Mouse (Mus musculus) liver, postnatal 0 days (tissue): ENCODE measurements around the gene Cacnb1. TPM values are rescaled to one million over a fixed set of nuclear protein-coding genes. Genes with fewer than 3 reads are reported as not detected.

Experiments
- ATAC-seq: fragments of 200-750 bp; cut with Nextera tagmentation; 2 replicates; pipeline ENCODE4 v1.8.0; 2017; ENCODE audit warnings: mild to moderate bottlenecking, moderate library complexity
- DNase-seq: peaks from one replicate; pipeline ENCODE4 v3.0.0-alpha.2; 2016
- H3K27ac ChIP-seq: fragments of 300-500 bp; sonication (generic); 2 replicates; pipeline ENCODE4 v1.5.1; 2014; ENCODE audit warnings: antibody characterized with exemption, moderate library complexity, mild to moderate bottlenecking, low read depth
- H3K27me3 ChIP-seq: fragments of 300-500 bp; sonication (generic); 2 replicates; pipeline ENCODE4 v1.6.1; 2014; ENCODE audit warnings: low read length, control low read depth, mixed read lengths; ENCODE audit not compliant: insufficient read depth
- H3K36me3 ChIP-seq: fragments of 300-500 bp; sonication (generic); replicated peaks from 2 replicates; pipeline ENCODE4 v1.6.1; 2014; ENCODE audit warnings: mild to moderate bottlenecking, control low read depth, low read length, moderate library complexity, mixed read lengths; ENCODE audit not compliant: insufficient read depth
- H3K4me1 ChIP-seq: fragments of 300-500 bp; sonication (generic); 2 replicates; pipeline ENCODE4 v1.6.1; 2014; ENCODE audit warnings: antibody characterized with exemption, mild to moderate bottlenecking, control low read depth; ENCODE audit not compliant: insufficient read depth
- H3K4me2 ChIP-seq: fragments of 300-500 bp; sonication (generic); 2 replicates; pipeline ENCODE4 v1.6.1; 2014; ENCODE audit warnings: low read depth, mild to moderate bottlenecking, low read length, moderate library complexity, mixed read lengths
- H3K4me3 ChIP-seq: fragments of 300-500 bp; sonication (generic); 2 replicates; pipeline ENCODE4 v1.5.1; 2014; ENCODE audit warnings: low read depth, low read length
- H3K9ac ChIP-seq: fragments of 300-500 bp; sonication (generic); replicated peaks from 2 replicates; pipeline ENCODE4 v1.6.1; 2014; ENCODE audit warnings: mild to moderate bottlenecking, moderate library complexity
- H3K9me3 ChIP-seq: fragments of 300-500 bp; sonication (generic); 2 replicates; pipeline ENCODE4 v1.6.1; 2016; ENCODE audit warnings: mild to moderate bottlenecking, control low read depth, low read length, mixed read lengths
- CTCF ChIP-seq: sonication (generic); IDR thresholded peaks from 2 replicates; pipeline ENCODE4 v1.5.1; 2016; ENCODE audit warnings: antibody characterized with exemption, low read depth
- EP300 ChIP-seq: IDR thresholded peaks from 2 replicates; pipeline ENCODE4 v1.6.1; 2016; ENCODE audit warnings: antibody characterized with exemption, low read depth, mild to moderate bottlenecking
- WGBS: fragments of 180-500 bp; shearing (Covaris S2); extraction: QIAGEN DNeasy Blood & Tissue Kit; methylation state at CpG from one replicate; pipeline ENCODE4 v1.1.7; 2014; ENCODE audit not compliant: insufficient replicate concordance; 5-methylcytosine and 5-hydroxymethylcytosine counted together
- microRNA-seq: library from miRNA; unstranded; fragments of <30 nt; microRNA quantifications from one replicate; pipeline ENCODE4, GENCODE M21; 2016
- polyA plus RNA-seq: library from polyadenylated mRNA; unstranded; fragments of >200 nt; fragmentation: Nextera tagmentation; extraction: Ambion mirVana; gene quantifications from 2 replicates; pipeline ENCODE4 v1.2.1, GENCODE M21; 2015

Cacnb1 gene
- polyA plus RNA-seq, 1 experiment from 2014 or later = 0.23 TPM

DNA sequence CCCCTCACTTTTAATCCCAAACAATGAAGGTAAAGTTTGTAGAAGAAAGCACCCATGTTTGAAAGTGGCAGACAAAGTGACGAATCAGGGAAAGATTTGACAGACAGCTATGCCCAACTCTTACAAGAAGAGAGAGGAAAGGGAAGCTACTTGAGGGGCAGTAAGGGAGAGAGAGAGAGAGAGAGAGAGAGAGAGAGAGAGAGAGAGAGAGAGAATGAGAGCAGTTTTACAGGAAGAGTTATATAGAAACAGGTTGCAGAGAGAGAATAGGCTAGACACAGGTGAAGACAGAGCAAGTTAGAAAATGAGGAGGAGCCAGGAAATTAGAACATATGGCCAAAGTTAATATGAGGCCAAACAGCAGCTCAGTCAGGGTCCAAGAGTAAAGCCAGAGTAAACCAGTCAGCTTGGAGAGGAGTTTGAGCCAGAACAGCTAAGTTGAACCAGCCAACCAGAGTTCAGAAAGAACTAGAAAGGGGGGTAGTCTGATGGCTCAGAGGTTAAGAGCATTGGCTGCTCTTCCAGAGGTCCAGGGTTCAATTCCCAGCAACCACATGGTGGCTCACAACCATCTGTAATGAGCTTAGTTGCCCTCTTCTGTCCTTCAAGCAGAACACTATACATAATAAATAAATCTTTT lies 70.3 kb downstream of the Cacnb1 start:
- Histone ChIP-seq H3K4me2 (no peak overlapping the region), H3K9ac (no peak overlapping the region), H3K4me3 (no peak overlapping the region), H3K27ac (no peak overlapping the region), H3K4me1 (peaks cover 12% of the 10 kb centered on the region), H3K9me3 (no peaks in the 10 kb centered on the region), H3K36me3 (no peaks in the 10 kb centered on the region), H3K27me3 (no peaks in the 10 kb centered on the region)
- no peak for TF ChIP-seq EP300
- TF ChIP-seq CTCF = no peak
- WGBS = 78% methylated on average over 1 of the region's 1 CpGs
- no peak for ATAC-seq
- no peak for DNase-seq

Small RNA genes within 50 kb of the gene (microRNA-seq; reads per million reads assigned to microRNA genes)
- gene Gm27597 = not detected

Other genes with a start within 250 kb of the Cacnb1 start
- gene 1700001P01Rik, start 247.1 kb downstream of the Cacnb1 start, polyA plus RNA-seq = not detected in 2 replicates
- gene Rpl23, start 240.6 kb downstream of the Cacnb1 start, polyA plus RNA-seq = 409 and 433 TPM in 2 replicates
- gene Lasp1, start 224.0 kb downstream of the Cacnb1 start, polyA plus RNA-seq = 30.0 and 32.2 TPM in 2 replicates
- gene B230217C12Rik, start 182.3 kb downstream of the Cacnb1 start, polyA plus RNA-seq = 0.25 and 0.28 TPM in 2 replicates
- gene Fbxo47, start 138.9 kb downstream of the Cacnb1 start, polyA plus RNA-seq = 0.26 and 0.27 TPM in 2 replicates
- gene Plxdc1, start 36.6 kb downstream of the Cacnb1 start, polyA plus RNA-seq = 0.75 TPM in 2 replicates
- 9.9 and 10.0 TPM in 2 replicates for gene Arl5c, start 26.9 kb downstream of the Cacnb1 start, polyA plus RNA-seq
- 568 TPM in 2 replicates for gene Rpl19, start 3.7 kb upstream of the Cacnb1 start, polyA plus RNA-seq
- gene Stac2, start 30.4 kb upstream of the Cacnb1 start, polyA plus RNA-seq = 0.07 and 0.13 TPM in 2 replicates
- gene Fbxl20, start 127.4 kb upstream of the Cacnb1 start, polyA plus RNA-seq = 4.9 and 6.3 TPM in 2 replicates
- gene Med1, start 170.3 kb upstream of the Cacnb1 start, polyA plus RNA-seq = 15.0 and 16.2 TPM in 2 replicates
- 3.2 and 3.9 TPM in 2 replicates for gene Cdk12, start 180.0 kb upstream of the Cacnb1 start, polyA plus RNA-seq